Mouse (Mus musculus) stomach, postnatal 0 days (tissue): Measurements from ENCODE around the gene Fbxl7. TPM values are rescaled to one million over a fixed set of nuclear protein-coding genes. Genes with fewer than 3 reads are reported as not detected.

ENCODE experiments used
- ATAC-seq: fragments of 200-750 bp; cut with Nextera tagmentation; 2 replicates; pipeline ENCODE4 v1.8.0; 2017; ENCODE audit not compliant: low FRiP score, low TSS enrichment
- DNase-seq: peaks from one replicate; pipeline ENCODE4 v3.0.0-alpha.2; 2016; ENCODE audit warnings: low spot score
- H3K27ac ChIP-seq: fragments of 300-500 bp; sonication (generic); replicated peaks from 2 replicates; pipeline ENCODE4 v1.5.1; 2014; ENCODE audit warnings: mild to moderate bottlenecking, control low read depth
- H3K27me3 ChIP-seq: fragments of 300-500 bp; sonication (generic); 2 replicates; pipeline ENCODE4 v1.6.1; 2014; ENCODE audit warnings: low read length; ENCODE audit not compliant: control insufficient read depth, insufficient read depth
- H3K36me3 ChIP-seq: fragments of 300-500 bp; sonication (generic); 2 replicates; pipeline ENCODE4 v1.6.1; 2014; ENCODE audit warnings: low read length, mixed read lengths; ENCODE audit not compliant: control insufficient read depth, insufficient read depth
- H3K4me1 ChIP-seq: fragments of 300-500 bp; sonication (generic); replicated peaks from 2 replicates; pipeline ENCODE4 v1.6.1; 2014; ENCODE audit warnings: antibody characterized with exemption; ENCODE audit not compliant: control insufficient read depth, insufficient read depth
- H3K4me2 ChIP-seq: fragments of 300-500 bp; sonication (generic); replicated peaks from 2 replicates; pipeline ENCODE4 v1.6.1; 2014; ENCODE audit warnings: low read depth, mild to moderate bottlenecking, control low read depth, moderate library complexity
- H3K4me3 ChIP-seq: fragments of 300-500 bp; sonication (generic); 2 replicates; pipeline ENCODE4 v1.5.1; 2014; ENCODE audit warnings: low read depth, low read length, control low read depth
- H3K9ac ChIP-seq: fragments of 300-500 bp; sonication (generic); 2 replicates; pipeline ENCODE4 v1.6.1; 2014; ENCODE audit warnings: mild to moderate bottlenecking, low read length, control low read depth, mixed read lengths
- H3K9me3 ChIP-seq: fragments of 300-500 bp; sonication (generic); 2 replicates; pipeline ENCODE4 v1.6.1; 2016; ENCODE audit warnings: low read length; ENCODE audit not compliant: control insufficient read depth
- CTCF ChIP-seq: IDR thresholded peaks from 2 replicates; pipeline ENCODE4 v1.5.1; 2016; ENCODE audit warnings: antibody characterized with exemption, low read depth, mild to moderate bottlenecking, moderate library complexity
- EP300 ChIP-seq: optimal IDR thresholded peaks from 2 replicates; pipeline ENCODE3; 2016; ENCODE audit warnings: antibody characterized with exemption
- WGBS: fragments of 180-500 bp; shearing (Covaris S2); extraction: QIAGEN DNeasy Blood & Tissue Kit; methylation state at CpG from one replicate; pipeline ENCODE4 v1.1.7; 2014; 5-methylcytosine and 5-hydroxymethylcytosine counted together
- polyA plus RNA-seq: library from polyadenylated mRNA; unstranded; fragments of >200 nt; fragmentation: Nextera tagmentation; extraction: Ambion mirVana; gene quantifications from 2 replicates; pipeline ENCODE4 v1.2.1, GENCODE M21; 2015

Fbxl7 gene
- polyA plus RNA-seq, 1 experiment from 2014 or later = 4.1 TPM

DNA sequence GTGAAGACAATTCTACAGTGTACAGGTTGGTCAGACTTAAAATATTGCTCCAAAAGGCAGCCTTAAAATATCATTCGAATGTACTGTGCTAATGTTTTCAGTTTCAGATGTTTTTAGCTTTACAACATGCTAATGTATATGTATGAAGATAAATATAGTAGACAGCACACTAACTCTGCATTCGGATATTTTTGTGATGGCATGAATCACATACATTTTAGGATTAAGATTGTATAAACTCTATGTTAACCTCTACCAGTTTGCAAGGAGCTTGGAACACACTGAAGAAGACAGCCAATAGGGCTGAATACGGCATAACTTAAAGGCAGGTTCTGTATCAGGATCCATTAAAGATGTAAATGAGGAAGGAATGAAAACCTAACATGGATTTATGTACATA lies 299.1 kb downstream of the Fbxl7 start:
- Histone ChIP-seq H3K27ac (no peak overlapping the region), H3K27me3 (no peaks in the 10 kb centered on the region), H3K9me3 (no peaks in the 10 kb centered on the region), H3K9ac (no peak overlapping the region), H3K4me1 (no peaks in the 10 kb centered on the region), H3K4me2 (no peak overlapping the region), H3K4me3 (no peak overlapping the region), H3K36me3 (no peaks in the 10 kb centered on the region)
- ATAC-seq (no peak), DNase-seq (no peak)
- TF ChIP-seq CTCF (no peak), EP300 (no peak)
- WGBS = 61% methylated on average over 3 of the region's 3 CpGs

GRCm38 (mm10) chr15:26579947-26580709 lies 315.3 kb downstream of the Fbxl7 start:
- no peak for ATAC-seq
- Histone ChIP-seq H3K27me3 (no peaks in the 10 kb centered on the region), H3K9ac (no peak overlapping the region), H3K4me3 (no peak overlapping the region), H3K36me3 (no peaks in the 10 kb centered on the region), H3K4me1 (no peaks in the 10 kb centered on the region), H3K4me2 (no peak overlapping the region), H3K9me3 (no peaks in the 10 kb centered on the region), H3K27ac (no peak overlapping the region)
- TF ChIP-seq CTCF (no peak), EP300 (no peak)
- DNase-seq = no peak
- 45% methylated on average over 8 of the region's 8 CpGs for WGBS

DNA sequence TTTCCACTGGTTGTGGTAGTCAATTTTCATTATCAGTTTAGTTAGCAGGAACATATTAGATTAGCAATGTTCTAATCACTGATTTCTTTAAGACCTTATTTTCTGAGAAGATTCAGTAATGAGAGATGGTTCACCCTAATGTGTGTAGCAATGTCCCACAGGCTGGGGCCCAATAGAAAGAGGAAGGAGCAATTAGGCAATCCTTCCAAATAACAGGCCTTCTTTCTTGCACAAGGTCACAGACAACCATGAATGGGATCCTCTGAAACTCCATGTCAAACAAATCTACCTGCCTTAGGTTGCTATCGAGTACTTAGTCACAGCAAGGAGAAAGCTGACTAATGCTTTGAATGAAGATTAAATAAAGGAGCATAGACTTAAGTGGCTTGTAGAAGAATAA lies 316.9 kb downstream of the Fbxl7 start:
- no peaks in the 10 kb centered on the region for H3K36me3 ChIP-seq
- no peaks in the 10 kb centered on the region for H3K4me1 ChIP-seq
- no peak overlapping the region for H3K4me3 ChIP-seq
- WGBS = 67% methylated on average over 1 of the region's 1 CpGs
- no peaks in the 10 kb centered on the region for H3K9me3 ChIP-seq
- no peak overlapping the region for H3K4me2 ChIP-seq
- ATAC-seq (no peak), DNase-seq (no peak)
- no peak overlapping the region for H3K9ac ChIP-seq
- no peaks in the 10 kb centered on the region for H3K27me3 ChIP-seq
- TF ChIP-seq CTCF (no peak), EP300 (no peak)
- no peak overlapping the region for H3K27ac ChIP-seq

- Histone ChIP-seq H3K4me1 (no peaks in the 10 kb centered on the region), H3K36me3 (no peaks in the 10 kb centered on the region), H3K4me3 (no peak overlapping the region), H3K27me3 (no peaks in the 10 kb centered on the region), H3K9me3 (no peaks in the 10 kb centered on the region), H3K27ac (no peak overlapping the region), H3K9ac (no peak overlapping the region), H3K4me2 (no peak overlapping the region)
- ATAC-seq = no peak
- TF ChIP-seq CTCF (no peak), EP300 (no peak)
- WGBS = 67% methylated on average over 2 of the region's 2 CpGs
- no peak for DNase-seq
Measured at GRCm38 (mm10) chr15:26566076-26566475, 329.3 kb downstream of the Fbxl7 start.

DNA sequence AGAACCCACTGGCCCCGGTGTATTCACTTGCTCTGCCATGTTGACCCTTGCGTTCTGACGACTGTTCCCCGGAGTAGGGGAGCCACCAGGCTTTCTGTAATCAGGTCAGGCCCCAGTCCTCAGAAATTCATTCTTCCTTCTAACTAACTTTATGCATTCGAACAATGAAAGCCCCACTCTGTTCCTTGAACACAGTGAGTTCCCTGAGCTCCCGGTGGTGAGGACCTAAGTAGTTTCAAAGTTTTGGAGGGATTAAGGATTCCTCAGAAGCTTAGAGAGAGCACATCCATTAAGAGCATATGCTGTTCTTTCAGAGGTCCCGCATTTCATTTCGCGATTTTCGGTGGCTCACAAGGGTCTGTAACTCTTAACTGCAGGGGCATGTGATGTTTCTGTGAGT lies 341.8 kb downstream of the Fbxl7 start:
- no peak overlapping the region for H3K9ac ChIP-seq
- DNase-seq (no peak), ATAC-seq (no peak)
- TF ChIP-seq EP300 (no peak), CTCF (no peak)
- no peak overlapping the region for H3K4me3 ChIP-seq
- no peaks in the 10 kb centered on the region for H3K4me1 ChIP-seq
- H3K9me3 ChIP-seq = no peaks in the 10 kb centered on the region
- no peak overlapping the region for H3K4me2 ChIP-seq
- no peaks in the 10 kb centered on the region for H3K27me3 ChIP-seq
- H3K36me3 ChIP-seq = no peaks in the 10 kb centered on the region
- WGBS = 77% methylated on average over 10 of the region's 10 CpGs
- no peak overlapping the region for H3K27ac ChIP-seq

GRCm38 (mm10) chr15:26533997-26534700 lies 361.2 kb downstream of the Fbxl7 start:
- H3K9ac ChIP-seq = no peak overlapping the region
- WGBS = 76% methylated on average over 3 of the region's 3 CpGs
- H3K4me1 ChIP-seq = no peaks in the 10 kb centered on the region
- no peak for ATAC-seq
- no peak overlapping the region for H3K4me2 ChIP-seq
- TF ChIP-seq EP300 (no peak), CTCF (no peak)
- H3K27me3 ChIP-seq = no peaks in the 10 kb centered on the region
- H3K9me3 ChIP-seq = no peaks in the 10 kb centered on the region
- no peak overlapping the region for H3K27ac ChIP-seq
- H3K4me3 ChIP-seq = no peak overlapping the region
- no peak for DNase-seq
- H3K36me3 ChIP-seq = no peaks in the 10 kb centered on the region
